Mouse (Mus musculus): Measurements from ENCODE around the gene Olfr1161.
"Not testable (repeated sequence)": the region's sequence is repeated elsewhere in the genome, so short reads cannot be mapped to it uniquely, and the experiment has no call there.

Olfr1161 gene

GRCm38 (mm10) chr2:88022474-88022873 lies at the start of gene Olfr1161:
TSS of gene Olfr1161 (plus strand) at chr2:88022774.
- DNase-seq, result not testable (repeated sequence)

- DNase-seq, result no peak
Measured at GRCm38 (mm10) chr2:87974563-87974962, 48.0 kb upstream of the Olfr1161 start, which contains the start of gene Olfr74. TSS of gene Olfr74 (minus strand) at chr2:87974663.

GRCm38 (mm10) chr2:87989813-87990212 lies 32.8 kb upstream of the Olfr1161 start, which contains the start of gene Olfr1158:
TSS of gene Olfr1158 (plus strand) at chr2:87990113.
- DNase-seq, result no peak

- DNase-seq, result no peak
Measured at GRCm38 (mm10) chr2:88007515-88008318, 14.9 kb upstream of the Olfr1161 start, which contains the start of gene Olfr1160. TSS of gene Olfr1160 (minus strand) at chr2:88008268.

- no peak for DNase-seq
Measured at GRCm38 (mm10) chr2:88037599-88037998, 15.0 kb downstream of the Olfr1161 start, which contains the start of gene Olfr73. TSS of gene Olfr73 (minus strand) at chr2:88037699.

GRCm38 (mm10) chr2:88051029-88051428 lies 28.5 kb downstream of the Olfr1161 start, which contains the start of gene Olfr1162:
TSS of gene Olfr1162 (minus strand) at chr2:88051129.
- DNase-seq, result no peak

GRCm38 (mm10) chr2:88063587-88063986 lies 41.0 kb downstream of the Olfr1161 start:
- no peak for DNase-seq

- DNase-seq, result no peak
Measured at GRCm38 (mm10) chr2:88071730-88072129, 49.2 kb downstream of the Olfr1161 start, which contains the start of gene Olfr1163. TSS of gene Olfr1163 (minus strand) at chr2:88071830.
